Mouse (Mus musculus) small intestine, adult 2 months (tissue): ENCODE data around the gene Nptn.

Experiments
- CTCF ChIP-seq: fragments of 200-500 bp; IDR thresholded peaks from 2 replicates; pipeline ENCODE4 v1.5.1; 2012; ENCODE audit warnings: low read depth, mild to moderate bottlenecking, control low read depth, inconsistent platforms, low read length, moderate library complexity, mixed read lengths; ENCODE audit not compliant: insufficient replicate concordance, insufficient read length; ENCODE audit errors: extremely low read depth
- POLR2A ChIP-seq: fragments of 200-500 bp; IDR thresholded peaks from 2 replicates; pipeline ENCODE4 v1.6.1; 2012; ENCODE audit warnings: low read depth, mild to moderate bottlenecking, control low read depth, inconsistent platforms, low read length, moderate library complexity

GRCm38 (mm10) chr9:58584323-58584722, 2.3 kb downstream of the Nptn start:
- TF ChIP-seq CTCF (no peak), POLR2A (no peak)
